Mouse (Mus musculus) stomach, postnatal 0 days (tissue): ENCODE measurements around the gene Ifi202b.

Experiments used
- CTCF ChIP-seq: IDR thresholded peaks from 2 replicates; pipeline ENCODE4 v1.5.1; 2016; ENCODE audit warnings: antibody characterized with exemption, low read depth, mild to moderate bottlenecking, moderate library complexity
- EP300 ChIP-seq: optimal IDR thresholded peaks from 2 replicates; pipeline ENCODE3; 2016; ENCODE audit warnings: antibody characterized with exemption

DNA sequence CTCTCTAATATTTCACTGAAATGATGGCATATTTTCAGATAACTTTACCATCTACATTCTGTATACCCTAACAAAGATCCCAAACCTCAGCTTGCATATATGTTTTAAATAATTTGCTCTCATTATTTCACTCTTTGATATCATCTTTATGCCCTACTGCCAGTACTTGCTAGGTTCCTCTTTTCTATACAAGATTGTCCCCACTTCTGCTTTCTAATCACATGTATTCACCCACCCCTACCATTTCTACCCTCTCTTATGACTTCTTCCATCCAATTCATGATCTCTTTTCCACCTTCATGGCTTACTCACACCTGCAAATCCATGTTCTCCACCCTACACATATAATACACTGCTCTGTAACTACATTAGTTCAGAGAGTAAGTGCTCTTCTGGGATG is 4.9 kb downstream of the Ifi202b start:
- no peak for TF ChIP-seq EP300
- TF ChIP-seq CTCF: no peak
